Mouse (Mus musculus): ENCODE data around the gene Scgb1b24.

The Scgb1b24 gene

DNA sequence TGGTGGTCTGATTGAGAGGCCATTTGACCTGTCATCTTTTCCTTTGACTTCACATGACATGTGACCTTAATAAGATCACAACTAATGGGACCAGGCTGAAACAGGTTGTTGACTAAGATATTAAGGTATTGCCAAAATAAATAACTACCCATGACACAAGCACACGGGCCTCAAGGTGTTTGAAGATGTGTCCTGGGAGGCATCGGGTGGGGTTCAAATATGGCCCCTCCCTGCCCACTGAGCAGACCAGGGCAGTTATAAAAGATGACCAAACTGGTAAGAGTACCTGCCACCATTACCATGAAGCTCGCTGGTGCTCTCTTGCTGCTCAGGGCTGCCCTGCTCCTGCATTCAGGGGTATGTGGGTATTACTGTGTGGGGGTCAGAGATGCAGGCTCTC, at the start of gene Scgb1b24:
Gene Scgb1b24, plus strand, starts transcription at position 301 of the 400 bp plus-strand sequence.
- DNase-seq: no peak

DNA sequence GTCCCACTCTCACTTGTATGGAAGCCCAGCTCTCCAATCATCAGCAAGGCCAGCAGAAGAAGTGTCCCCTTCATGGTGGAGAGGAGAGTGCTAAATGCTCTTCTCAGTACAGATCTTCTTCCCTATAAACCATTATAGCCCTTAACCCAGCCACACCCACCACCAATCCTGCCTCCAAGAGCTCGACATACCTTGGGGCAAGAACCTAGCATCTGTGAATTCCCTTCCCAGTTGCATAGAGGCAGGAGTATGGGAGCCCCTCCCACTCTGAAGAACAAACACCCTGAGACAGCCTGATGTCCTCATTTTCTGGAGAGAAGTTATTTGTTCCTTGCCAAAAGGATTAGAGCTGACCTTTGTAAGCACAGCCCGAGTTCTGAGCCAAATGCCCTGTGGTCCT, 4.4 kb upstream of the Scgb1b24 start, which contains the start of gene Scgb2b24:
Gene Scgb2b24, minus strand, starts transcription at position 101 of the 400 bp plus-strand sequence.
- DNase-seq: no peak

Data from right cerebral cortex, postnatal 14 days (tissue).